Mouse (Mus musculus) forebrain, embryonic 15.5 days (tissue): ENCODE measurements at regions not wholly inside any gene's neighbourhood (a gene's known extent, or its start where the extent isn't known, plus 50 kb on each side); places are given as distances from the start of the nearest gene placed in this dataset.
A peak's percentile ranks its signal among the peaks of the same experiment; 100 is the strongest.

ENCODE experiments used
- ATAC-seq: fragments of 200-750 bp; cut with Nextera tagmentation; replicated peaks from 2 replicates; pipeline ENCODE4 v1.8.0; 2017; ENCODE audit warnings: mild to moderate bottlenecking, moderate TSS enrichment, moderate library complexity
- H3K27ac ChIP-seq: fragments of 300-500 bp; sonication (generic); replicated peaks from 2 replicates; pipeline ENCODE4 v1.5.1; 2015; ENCODE audit warnings: mild to moderate bottlenecking, inconsistent platforms
- H3K27me3 ChIP-seq: fragments of 300-500 bp; sonication (generic); 2 replicates; pipeline ENCODE4 v1.6.1; 2015; ENCODE audit warnings: inconsistent platforms
- H3K36me3 ChIP-seq: fragments of 300-500 bp; sonication (generic); 2 replicates; pipeline ENCODE4 v1.6.1; 2015; ENCODE audit warnings: mild to moderate bottlenecking, inconsistent platforms
- H3K4me1 ChIP-seq: fragments of 300-500 bp; sonication (generic); 2 replicates; pipeline ENCODE4 v1.6.1; 2015; ENCODE audit warnings: inconsistent platforms
- H3K4me2 ChIP-seq: fragments of 300-500 bp; sonication (generic); replicated peaks from 2 replicates; pipeline ENCODE4 v1.6.1; 2015; ENCODE audit warnings: mild to moderate bottlenecking, inconsistent platforms
- H3K4me3 ChIP-seq: fragments of 300-500 bp; sonication (generic); 2 replicates; pipeline ENCODE4 v1.5.1; 2015; ENCODE audit warnings: mild to moderate bottlenecking, inconsistent platforms
- H3K9ac ChIP-seq: fragments of 300-500 bp; sonication (generic); replicated peaks from 2 replicates; pipeline ENCODE4 v1.6.1; 2015; ENCODE audit warnings: mild to moderate bottlenecking, inconsistent platforms
- H3K9me3 ChIP-seq: fragments of 300-500 bp; sonication (generic); 2 replicates; pipeline ENCODE4 v1.6.1; 2016; ENCODE audit warnings: inconsistent platforms
- WGBS: fragments of 180-500 bp; shearing (Covaris S2); methylation state at CpG from one replicate; pipeline ENCODE4 v1.1.7; 2015; ENCODE audit warnings: mixed read lengths; 5-methylcytosine and 5-hydroxymethylcytosine counted together

DNA sequence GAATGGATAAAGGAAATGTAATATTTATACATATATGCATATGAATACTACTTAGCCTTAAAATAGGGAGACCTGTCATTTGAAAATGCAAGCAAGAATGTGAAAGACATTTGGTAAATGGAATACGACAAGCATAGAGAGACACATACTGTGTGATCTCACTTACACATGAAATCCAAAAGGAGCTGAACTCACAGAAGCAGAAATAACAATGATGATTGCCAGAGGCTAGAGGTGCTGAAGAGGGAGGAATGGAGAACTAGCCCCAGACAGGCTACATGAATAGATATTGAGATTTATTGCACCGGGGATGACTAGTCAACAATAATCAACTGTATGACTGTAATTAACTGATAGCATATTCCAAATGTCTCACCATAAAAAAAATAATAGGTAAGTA is 336.6 kb upstream of the Acvr2a start:
- H3K9me3 ChIP-seq: no peaks in the 10 kb centered on the region
- no peak overlapping the region for H3K4me2 ChIP-seq
- H3K4me1 ChIP-seq: peaks cover 12% of the 10 kb centered on the region; the same call in 1 of the 2 replicates
- H3K36me3 ChIP-seq: no peaks in the 10 kb centered on the region
- WGBS: 37% methylated on average over 2 of the region's 2 CpGs
- H3K27ac ChIP-seq: no peak overlapping the region
- peak; percentile 61; the same call in 1 of the 2 replicates for ATAC-seq
- no peak overlapping the region for H3K4me3 ChIP-seq
- H3K9ac ChIP-seq: no peak overlapping the region
- H3K27me3 ChIP-seq: no peaks in the 10 kb centered on the region

GRCm38 (mm10) chr2:48479601-48480000 is 334.3 kb upstream of the Acvr2a start:
- Histone ChIP-seq H3K36me3 (no peaks in the 10 kb centered on the region), H3K4me2 (no peak overlapping the region), H3K27me3 (no peaks in the 10 kb centered on the region), H3K27ac (no peak overlapping the region), H3K4me1 (peaks cover 12% of the 10 kb centered on the region; the same call in 1 of the 2 replicates), H3K4me3 (no peak overlapping the region), H3K9me3 (no peaks in the 10 kb centered on the region), H3K9ac (no peak overlapping the region)
- WGBS: 94% methylated on average over 1 of the region's 1 CpGs
- no peak for ATAC-seq

DNA sequence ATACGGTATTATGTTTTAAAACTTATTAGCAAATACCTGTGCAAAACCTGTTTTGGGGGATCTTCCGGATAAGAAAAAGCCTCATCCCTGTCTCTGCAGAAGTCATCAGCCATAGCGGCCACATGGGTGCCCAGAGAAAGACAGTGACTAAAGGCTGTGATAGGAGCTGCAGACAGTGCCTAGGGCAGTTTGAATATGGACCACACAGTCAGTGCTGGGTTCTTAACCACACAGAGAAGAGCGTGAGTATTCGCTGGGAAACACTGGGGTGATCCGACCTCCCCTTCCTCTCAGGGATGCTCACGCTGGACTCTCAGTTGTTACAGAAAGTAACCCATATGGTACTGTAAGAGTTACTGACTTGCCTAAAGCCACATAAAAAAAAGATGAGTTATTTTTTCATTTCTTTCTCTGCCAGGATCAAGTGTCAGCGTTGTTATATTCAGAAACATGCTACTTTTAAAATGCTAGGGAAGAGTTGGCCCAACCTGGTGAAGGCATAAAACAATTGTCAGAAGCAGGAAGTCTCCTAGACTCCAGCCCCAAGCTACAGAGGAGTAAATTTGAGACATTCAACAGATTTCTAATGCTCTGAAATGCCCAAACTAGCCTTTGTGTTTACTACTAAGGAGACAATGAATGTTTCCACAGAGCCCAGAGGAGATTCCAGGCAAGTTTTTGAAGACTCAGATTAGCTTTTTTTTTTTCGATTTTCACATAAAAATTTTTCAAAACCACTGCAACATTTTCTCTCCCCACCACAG is 333.3 kb upstream of the Acvr2a start:
- Histone ChIP-seq H3K4me3 (no peak overlapping the region), H3K9me3 (no peaks in the 10 kb centered on the region), H3K9ac (no peak overlapping the region), H3K4me2 (no peak overlapping the region), H3K4me1 (peaks cover 12% of the 10 kb centered on the region; the same call in 1 of the 2 replicates), H3K27ac (no peak overlapping the region), H3K27me3 (no peaks in the 10 kb centered on the region), H3K36me3 (no peaks in the 10 kb centered on the region)
- ATAC-seq: no peak
- 63% methylated on average over 9 of the region's 9 CpGs for WGBS

GRCm38 (mm10) chr2:48481209-48481742 is 332.6 kb upstream of the Acvr2a start:
- no peaks in the 10 kb centered on the region for H3K36me3 ChIP-seq
- H3K4me3 ChIP-seq: no peak overlapping the region
- H3K27me3 ChIP-seq: no peaks in the 10 kb centered on the region
- no peaks in the 10 kb centered on the region for H3K9me3 ChIP-seq
- H3K9ac ChIP-seq: no peak overlapping the region
- 8% methylated on average over 12 of the region's 12 CpGs for WGBS
- peak overlapping the region; percentile 22; the same call in 1 of the 2 replicates for H3K27ac ChIP-seq
- peaks cover 12% of the 10 kb centered on the region; the same call in 1 of the 2 replicates for H3K4me1 ChIP-seq
- H3K4me2 ChIP-seq: no peak overlapping the region
- peak; percentile 77 for ATAC-seq

GRCm38 (mm10) chr2:48493574-48493973 is 320.3 kb upstream of the Acvr2a start:
- WGBS: 83% methylated on average over 3 of the region's 3 CpGs
- no peaks in the 10 kb centered on the region for H3K4me1 ChIP-seq
- no peaks in the 10 kb centered on the region for H3K9me3 ChIP-seq
- no peak overlapping the region for H3K27ac ChIP-seq
- H3K4me3 ChIP-seq: no peak overlapping the region
- no peak overlapping the region for H3K4me2 ChIP-seq
- no peak overlapping the region for H3K9ac ChIP-seq
- H3K27me3 ChIP-seq: no peaks in the 10 kb centered on the region
- no peaks in the 10 kb centered on the region for H3K36me3 ChIP-seq
- ATAC-seq: no peak

DNA sequence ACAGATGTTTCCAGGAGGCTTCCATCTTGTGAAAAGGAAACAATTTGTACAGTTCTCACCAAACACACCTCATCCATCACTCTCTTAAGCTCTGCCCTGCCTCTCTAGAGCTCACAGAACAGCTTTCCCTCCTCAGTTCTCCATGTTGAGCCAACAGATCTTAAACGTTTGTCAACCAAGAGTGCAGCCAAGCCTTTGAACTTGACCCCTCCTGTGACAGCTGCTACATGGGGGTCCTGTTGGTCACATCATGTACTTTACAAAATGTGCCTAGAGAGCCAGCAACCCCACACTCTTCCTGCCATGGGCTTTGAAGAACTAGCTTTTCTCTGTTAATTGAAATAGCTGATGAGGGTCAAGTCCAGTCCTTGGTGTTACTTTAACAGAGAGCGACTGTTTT is 319.8 kb upstream of the Acvr2a start:
- ATAC-seq: no peak
- Histone ChIP-seq H3K4me1 (no peaks in the 10 kb centered on the region), H3K4me2 (no peak overlapping the region), H3K9me3 (no peaks in the 10 kb centered on the region), H3K9ac (no peak overlapping the region), H3K4me3 (no peak overlapping the region), H3K27me3 (no peaks in the 10 kb centered on the region), H3K27ac (no peak overlapping the region), H3K36me3 (no peaks in the 10 kb centered on the region)
- 71% methylated on average over 2 of the region's 2 CpGs for WGBS

GRCm38 (mm10) chr2:48494632-48495031 is 319.3 kb upstream of the Acvr2a start:
- Histone ChIP-seq H3K4me2 (no peak overlapping the region), H3K9me3 (no peaks in the 10 kb centered on the region), H3K36me3 (no peaks in the 10 kb centered on the region), H3K4me3 (no peak overlapping the region), H3K9ac (no peak overlapping the region), H3K27ac (no peak overlapping the region), H3K27me3 (no peaks in the 10 kb centered on the region), H3K4me1 (no peaks in the 10 kb centered on the region)
- 95% methylated on average over 3 of the region's 3 CpGs for WGBS
- ATAC-seq: no peak

GRCm38 (mm10) chr2:48498047-48498723 is 315.7 kb upstream of the Acvr2a start:
- WGBS: 94% methylated on average over 5 of the region's 5 CpGs
- Histone ChIP-seq H3K27me3 (no peaks in the 10 kb centered on the region), H3K27ac (no peak overlapping the region), H3K9me3 (no peaks in the 10 kb centered on the region), H3K4me1 (no peaks in the 10 kb centered on the region), H3K4me3 (no peak overlapping the region), H3K36me3 (no peaks in the 10 kb centered on the region), H3K4me2 (no peak overlapping the region), H3K9ac (no peak overlapping the region)
- no peak for ATAC-seq

DNA sequence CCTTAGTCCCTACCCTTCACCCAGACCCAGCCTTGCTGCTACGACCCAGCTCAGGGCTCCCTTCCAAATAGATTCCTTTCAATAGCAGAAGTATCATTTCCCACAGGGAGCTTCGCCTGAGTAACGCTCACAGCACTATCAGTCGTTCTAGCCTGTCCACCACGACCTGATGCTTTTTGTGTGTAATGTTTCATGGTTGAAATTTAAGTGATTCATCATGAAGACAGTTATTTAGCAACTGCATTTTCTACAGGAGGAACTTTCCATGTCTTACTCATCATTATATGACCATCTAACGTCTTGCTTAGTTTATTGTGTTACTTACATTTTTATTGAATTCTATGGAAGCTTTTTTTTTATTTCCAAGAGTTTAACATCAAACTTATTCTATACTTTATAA is 314.5 kb upstream of the Acvr2a start:
- H3K4me1 ChIP-seq: no peaks in the 10 kb centered on the region
- no peak for ATAC-seq
- WGBS: 91% methylated on average over 6 of the region's 6 CpGs

GRCm38 (mm10) chr2:48501387-48501786 is 312.5 kb upstream of the Acvr2a start:
- H3K9ac ChIP-seq: no peak overlapping the region
- WGBS: 91% methylated on average over 2 of the region's 2 CpGs

More for the DNA sequence above, 314.5 kb upstream of the Acvr2a start:
- Histone ChIP-seq H3K27me3 (no peaks in the 10 kb centered on the region), H3K4me3 (no peak overlapping the region), H3K9ac (no peak overlapping the region), H3K27ac (no peak overlapping the region), H3K9me3 (no peaks in the 10 kb centered on the region), H3K36me3 (no peaks in the 10 kb centered on the region), H3K4me2 (no peak overlapping the region)

GRCm38 (mm10) chr2:48513848-48514247 is 300.1 kb upstream of the Acvr2a start:
- no peaks in the 10 kb centered on the region for H3K4me1 ChIP-seq
- no peaks in the 10 kb centered on the region for H3K36me3 ChIP-seq
- H3K4me3 ChIP-seq: no peak overlapping the region
- H3K4me2 ChIP-seq: no peak overlapping the region
- ATAC-seq: no peak
- no peak overlapping the region for H3K27ac ChIP-seq
- no peaks in the 10 kb centered on the region for H3K9me3 ChIP-seq
- H3K9ac ChIP-seq: no peak overlapping the region
- H3K27me3 ChIP-seq: no peaks in the 10 kb centered on the region

More at GRCm38 (mm10) chr2:48501387-48501786, 312.5 kb upstream of the Acvr2a start:
- H3K4me3 ChIP-seq: no peak overlapping the region
- no peaks in the 10 kb centered on the region for H3K27me3 ChIP-seq
- no peaks in the 10 kb centered on the region for H3K9me3 ChIP-seq
- H3K36me3 ChIP-seq: no peaks in the 10 kb centered on the region
- H3K4me2 ChIP-seq: no peak overlapping the region
- no peak for ATAC-seq
- no peak overlapping the region for H3K27ac ChIP-seq
- no peaks in the 10 kb centered on the region for H3K4me1 ChIP-seq

- no peak overlapping the region for H3K9ac ChIP-seq
- WGBS: 78% methylated on average over 5 of the region's 5 CpGs
- H3K4me3 ChIP-seq: no peak overlapping the region
- H3K4me2 ChIP-seq: no peak overlapping the region
- no peak overlapping the region for H3K27ac ChIP-seq
- H3K9me3 ChIP-seq: no peaks in the 10 kb centered on the region
- no peaks in the 10 kb centered on the region for H3K36me3 ChIP-seq
- no peaks in the 10 kb centered on the region for H3K4me1 ChIP-seq
- no peak for ATAC-seq
- H3K27me3 ChIP-seq: no peaks in the 10 kb centered on the region
These were observed 294.0 kb upstream of the Acvr2a start for GRCm38 (mm10) chr2:48519838-48520404.
